Mouse (Mus musculus): ENCODE results near the gene Clcn2.

Gene Clcn2

GRCm38 (mm10) chr16:20723247-20723646 lies 5.7 kb upstream of the Clcn2 start:
- DNase-seq (ENCODE audit: extremely low spot score, low spot score), result no peak

- DNase-seq (ENCODE audit: extremely low spot score, low spot score), result no peak
Observed at GRCm38 (mm10) chr16:20722736-20723135, 5.2 kb upstream of the Clcn2 start.

GRCm38 (mm10) chr16:20721808-20722207 lies 4.3 kb upstream of the Clcn2 start:
- no peak for DNase-seq (ENCODE audit: extremely low spot score, low spot score)

GRCm38 (mm10) chr16:20717978-20718670 lies 578 bp upstream of the Clcn2 start:
- no peak for DNase-seq (ENCODE audit: extremely low spot score, low spot score)

- DNase-seq (ENCODE audit: extremely low spot score, low spot score), result no peak
Observed at GRCm38 (mm10) chr16:20716841-20717180, 735 bp downstream of the Clcn2 start.

GRCm38 (mm10) chr16:20715976-20716840 lies 1.3 kb downstream of the Clcn2 start:
- DNase-seq (ENCODE audit: extremely low spot score, low spot score), result peak; percentile 91

- no peak for DNase-seq (ENCODE audit: extremely low spot score, low spot score)
Observed at GRCm38 (mm10) chr16:20715566-20715965, 2.0 kb downstream of the Clcn2 start.

GRCm38 (mm10) chr16:20715161-20715560 lies 2.4 kb downstream of the Clcn2 start:
- DNase-seq (ENCODE audit: extremely low spot score, low spot score), result no peak

GRCm38 (mm10) chr16:20714307-20715080 lies 3.1 kb downstream of the Clcn2 start:
- DNase-seq (ENCODE audit: extremely low spot score, low spot score), result no peak

- DNase-seq (ENCODE audit: extremely low spot score, low spot score), result no peak
Observed at GRCm38 (mm10) chr16:20712889-20713288, 4.7 kb downstream of the Clcn2 start.

- no peak for DNase-seq (ENCODE audit: extremely low spot score, low spot score)
Observed at GRCm38 (mm10) chr16:20712190-20712589, 5.4 kb downstream of the Clcn2 start.

GRCm38 (mm10) chr16:20710810-20711209 lies 6.7 kb downstream of the Clcn2 start:
- DNase-seq (ENCODE audit: extremely low spot score, low spot score), result no peak

GRCm38 (mm10) chr16:20710370-20710769 lies 7.2 kb downstream of the Clcn2 start:
- no peak for DNase-seq (ENCODE audit: extremely low spot score, low spot score)

- DNase-seq (ENCODE audit: extremely low spot score, low spot score), result peak; percentile 84
Observed at GRCm38 (mm10) chr16:20708939-20709734, 8.4 kb downstream of the Clcn2 start.

- DNase-seq (ENCODE audit: extremely low spot score, low spot score), result no peak
Observed at GRCm38 (mm10) chr16:20708220-20708938, 9.2 kb downstream of the Clcn2 start.

GRCm38 (mm10) chr16:20706407-20707055 lies 11.0 kb downstream of the Clcn2 start:
- DNase-seq (ENCODE audit: extremely low spot score, low spot score), result no peak

- no peak for DNase-seq (ENCODE audit: extremely low spot score, low spot score)
Observed at GRCm38 (mm10) chr16:20705786-20706185, 11.8 kb downstream of the Clcn2 start.

- no peak for DNase-seq (ENCODE audit: extremely low spot score, low spot score)
Observed at GRCm38 (mm10) chr16:20703699-20704400, 13.7 kb downstream of the Clcn2 start.

GRCm38 (mm10) chr16:20703071-20703470 lies 14.5 kb downstream of the Clcn2 start:
- no peak for DNase-seq (ENCODE audit: extremely low spot score, low spot score)

Data from neural tube, embryonic 10.5 days (tissue).